Mouse (Mus musculus): ENCODE measurements at regions not wholly inside any gene's neighbourhood (a gene's known extent, or its start where the extent isn't known, plus 50 kb on each side); places are given as distances from the start of the nearest gene placed in this dataset.
A peak's percentile ranks its signal among the peaks of the same experiment; 100 is the strongest.

- DNase-seq (ENCODE audit: low read depth, low spot score): peak; percentile 46
Measured at GRCm38 (mm10) chr4:57362652-57363051, 61.0 kb upstream of the Ptpn3 start.

- DNase-seq (ENCODE audit: low read depth, low spot score): peak; percentile 90
Measured at GRCm38 (mm10) chr4:57369736-57370373, 64.2 kb upstream of the Palm2 start.

GRCm38 (mm10) chr4:57377872-57378271 is 56.2 kb upstream of the Palm2 start:
- DNase-seq (ENCODE audit: low read depth, low spot score): no peak

- DNase-seq (ENCODE audit: low read depth, low spot score): no peak
Measured at GRCm38 (mm10) chr4:57380063-57380800, 53.8 kb upstream of the Palm2 start.

GRCm38 (mm10) chr4:57381306-57381705 is 52.7 kb upstream of the Palm2 start:
- no peak for DNase-seq (ENCODE audit: low read depth, low spot score)

Data from ES-CJ7 (cell line).